Mouse (Mus musculus) megakaryocyte, embryonic 14.5 days (primary cell): ENCODE measurements at regions not wholly inside any gene's neighbourhood (a gene's known extent, or its start where the extent isn't known, plus 50 kb on each side); places are given as distances from the start of the nearest gene placed in this dataset.

ENCODE experiments used
- FLI1 ChIP-seq: IDR thresholded peaks from 2 replicates; pipeline ENCODE4 v1.6.1; 2012; ENCODE audit warnings: low read length, inconsistent platforms, mixed read lengths
- GATA1 ChIP-seq: IDR thresholded peaks from 3 replicates; pipeline ENCODE4 v1.6.1; 2012; ENCODE audit warnings: mixed read lengths, low read length, inconsistent platforms, borderline replicate concordance

GRCm38 (mm10) chr6:99842723-99843122 lies 116.5 kb upstream of the Prok2 start:
- TF ChIP-seq FLI1 (no peak), GATA1 (no peak)
